8 mouse cellular contexts compared by ENCODE assay signal in genomic region chr8:120492193-120492880, GRCm38 (mm10).
DNase-seq lines count a peak whose midpoint lies in the region; TF ChIP-seq lines count a peak whose summit lies in the region.

No protein-coding gene starts in this region.

- peak overlapping the region; percentile 17 for H3K27ac ChIP-seq in kidney, adult 2 months (ENCODE audit: insufficient read depth, low read depth, low read length)
- 0 out of 2 replicates have a peak overlapping the region, but pooled peaks have one; percentile 19 for H3K27ac ChIP-seq in midbrain, embryonic 10.5 days (replicated peaks)

- intact Hi-C loops in left cerebral cortex, postnatal 14 days (cut with DNase I): no loop called here

- H3K36me3 ChIP-seq in kidney, adult 2 months (ENCODE audit: control insufficient read depth, insufficient read depth, low read length): no peaks in the 10 kb centered on the region
- no peaks in the 10 kb centered on the region for H3K36me3 ChIP-seq in midbrain, embryonic 10.5 days

- peaks cover 53% of the 10 kb centered on the region for H3K4me1 ChIP-seq in kidney, adult 2 months (ENCODE audit: control insufficient read depth, insufficient read depth, low read length)
- H3K4me1 ChIP-seq in midbrain, embryonic 10.5 days: peaks cover 86% of the 10 kb centered on the region

- no peak for TF ChIP-seq POLR2A in kidney, adult 2 months (IDR thresholded peaks at IDR 0.05; ENCODE audit: low read depth, low read length)

- no peak overlapping the region for H3K4me3 ChIP-seq in kidney, adult 2 months (ENCODE audit: insufficient read depth, low read depth, low read length)
- peak overlapping the region; percentile 74 for H3K4me3 ChIP-seq in midbrain, embryonic 10.5 days

- 0 out of 2 replicates have a peak, but pooled peaks cover 4% of the 10 kb centered on the region for H3K9me3 ChIP-seq in midbrain, embryonic 10.5 days (replicated peaks)

- 27% methylated on average over 14 of the region's 14 CpGs for WGBS in kidney, adult 2 months
- WGBS in midbrain, embryonic 10.5 days: 57% methylated on average over 14 of the region's 14 CpGs

- H3K27me3 ChIP-seq in kidney, adult 2 months (replicated peaks; ENCODE audit: control insufficient read depth, insufficient read depth, low read length): no peaks in the 10 kb centered on the region
- H3K27me3 ChIP-seq in midbrain, embryonic 10.5 days (ENCODE audit: low read depth, poor library complexity, severe bottlenecking): peaks cover 76% of the 10 kb centered on the region

- DNase-seq in cerebellum, adult 9-10 months: peak; percentile 50
- no peak for DNase-seq in cerebellum, postnatal 4 days (ENCODE audit: low spot score in 2 of 2)
- peak; percentile 35 for DNase-seq in embryo, embryonic 10.5 days (ENCODE audit: low spot score)
- peak; percentile 76 for DNase-seq in kidney, adult 2 months
- DNase-seq in midbrain, embryonic 10.5 days (ENCODE audit: low spot score): no peak
- no peak for DNase-seq in left cerebral cortex, postnatal 14 days (ENCODE audit: low spot score in 2 of 2)
- no peak for DNase-seq in spleen, adult 12 weeks (ENCODE audit: low spot score)
- DNase-seq in layer of hippocampus, adult 8-10 months (ENCODE audit: low spot score in 2 of 2): no peak

- no peak for TF ChIP-seq CTCF in kidney, adult 2 months (conservative IDR thresholded peaks at IDR 0.05; ENCODE audit: insufficient read depth, insufficient read length, low read depth, low read length)

Comparison
In these comparisons a context has a peak if more than half of its experiments do, and no peak if none do; other contexts are left out.
1. DNase-seq: peak in cerebellum, adult 9-10 months (single experiment), embryo, embryonic 10.5 days (single experiment) and kidney, adult 2 months (single experiment); none in cerebellum, postnatal 4 days (0 of 2), midbrain, embryonic 10.5 days (single experiment), left cerebral cortex, postnatal 14 days (0 of 2), spleen, adult 12 weeks (single experiment) and layer of hippocampus, adult 8-10 months (0 of 2).